Mouse (Mus musculus): ENCODE data around the gene Lcp1.

Gene Lcp1

GRCm38 (mm10) chr14:75205363-75206051 lies 74.6 kb downstream of the Lcp1 start:
- no peak for DNase-seq (ENCODE audit: low read depth)

DNA sequence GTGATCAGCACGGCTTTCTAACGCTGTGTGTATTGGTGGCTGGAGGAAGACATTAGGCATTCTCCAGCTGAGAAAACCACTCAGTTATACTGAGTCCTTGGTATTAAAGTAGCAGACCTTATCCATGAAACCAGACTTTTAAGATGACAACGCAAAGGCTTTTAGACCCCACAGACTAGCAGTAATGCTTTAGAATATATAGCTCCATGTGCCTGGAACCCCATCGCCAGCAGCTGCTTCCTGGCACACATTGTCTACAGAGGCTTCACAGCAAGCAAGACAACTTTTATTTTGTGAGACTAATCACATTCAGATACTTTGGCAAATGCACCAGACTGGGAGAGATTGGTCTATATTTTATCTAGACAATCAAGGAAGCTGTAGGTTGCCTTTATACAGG lies 75.4 kb downstream of the Lcp1 start:
- DNase-seq (ENCODE audit: low read depth) = no peak

DNA sequence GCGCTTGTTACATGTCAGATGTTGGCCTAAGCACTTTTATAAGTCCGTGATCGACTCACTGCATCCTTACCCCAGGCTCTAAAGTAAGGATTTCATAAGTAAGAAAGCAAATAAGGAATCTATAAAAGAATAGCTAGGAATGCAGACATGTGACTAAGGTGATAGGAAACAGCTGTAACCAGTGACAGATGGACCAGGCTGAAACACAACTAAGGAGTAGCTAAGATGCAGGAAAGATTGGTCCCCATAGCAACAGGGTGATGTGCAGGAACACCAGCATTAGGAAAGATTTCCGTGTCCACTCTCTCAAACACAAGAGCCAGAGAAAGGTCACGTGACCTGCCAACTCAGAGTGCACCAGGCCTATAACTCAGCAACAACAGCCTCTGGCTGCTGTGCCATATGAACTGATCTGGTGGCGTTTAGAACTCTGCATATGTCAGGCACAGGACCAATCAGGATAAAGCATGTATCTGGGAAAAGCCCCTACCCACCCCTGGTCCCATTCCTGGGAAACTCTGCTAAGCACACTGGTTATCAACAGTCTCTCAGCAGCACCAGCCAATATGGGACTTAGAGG lies 77.8 kb downstream of the Lcp1 start:
- no peak for DNase-seq (ENCODE audit: low read depth)

DNA sequence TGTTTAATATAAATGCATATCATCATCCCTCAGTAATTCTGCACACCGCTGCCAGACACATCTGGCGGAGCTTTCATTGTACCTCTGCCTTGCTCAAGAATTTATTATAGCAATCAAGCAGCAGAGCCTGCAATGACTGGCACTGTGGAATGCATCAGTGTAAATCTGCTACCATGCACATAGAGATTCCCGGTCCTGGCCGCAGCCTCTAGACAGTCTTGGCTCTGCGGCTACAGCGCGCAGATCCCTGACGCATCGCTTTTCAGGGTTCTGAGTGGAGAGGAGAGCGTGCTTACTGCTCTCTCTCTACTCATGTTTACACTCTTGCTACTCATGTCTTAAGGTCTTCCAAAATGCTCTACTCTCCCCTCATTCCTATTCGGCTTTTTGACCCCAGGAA lies 82.9 kb downstream of the Lcp1 start:
- DNase-seq (ENCODE audit: low read depth) = no peak

DNA sequence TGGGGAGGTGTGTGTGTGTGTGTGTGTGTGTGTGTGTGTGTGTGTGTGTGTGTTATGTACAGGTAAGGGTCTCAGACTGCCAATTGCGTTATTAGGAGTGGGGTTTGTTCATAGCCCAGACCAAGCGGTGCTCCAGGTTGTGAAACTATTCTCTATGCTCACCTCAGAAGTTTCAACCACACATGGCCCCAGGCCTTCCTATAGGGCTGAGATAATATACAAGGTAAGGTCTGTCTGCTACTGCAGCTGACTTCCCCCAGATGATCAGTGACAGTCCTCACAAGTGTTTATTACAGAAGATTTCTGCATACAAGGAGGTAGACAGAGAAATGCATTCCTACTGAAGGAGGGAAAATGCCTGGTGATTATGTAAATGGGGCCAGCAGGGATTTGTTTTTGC lies 87.9 kb downstream of the Lcp1 start:
- DNase-seq (ENCODE audit: low read depth) = no peak

GRCm38 (mm10) chr14:75219250-75219913 lies 88.5 kb downstream of the Lcp1 start:
- DNase-seq (ENCODE audit: low read depth) = no peak

- DNase-seq (ENCODE audit: low read depth) = no peak
These were observed 91.5 kb downstream of the Lcp1 start for GRCm38 (mm10) chr14:75222386-75222785.

GRCm38 (mm10) chr14:75227453-75228084 lies 96.7 kb downstream of the Lcp1 start:
- no peak for DNase-seq (ENCODE audit: low read depth)

DNA sequence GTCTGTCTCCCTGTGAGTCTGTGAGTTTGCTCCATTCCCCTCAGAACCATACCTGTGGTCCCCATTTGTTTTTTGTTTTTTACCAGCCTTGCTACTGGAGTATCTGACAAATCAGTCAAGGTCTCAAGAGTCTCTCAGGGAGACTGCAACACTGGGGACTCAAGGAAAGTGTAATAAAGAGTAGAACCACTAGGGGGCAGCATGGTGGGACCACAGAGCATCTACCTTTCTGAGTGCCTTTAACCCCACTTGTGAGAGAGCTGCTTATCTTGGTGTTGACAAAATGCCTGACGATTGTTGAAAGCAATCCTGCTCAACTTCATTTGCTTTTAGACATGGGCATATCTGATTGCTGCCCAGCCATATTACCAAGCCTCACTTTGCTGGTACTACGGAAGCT lies 98.9 kb downstream of the Lcp1 start:
- DNase-seq (ENCODE audit: low read depth) = peak; percentile 47

GRCm38 (mm10) chr14:75233070-75233469 lies 102.2 kb downstream of the Lcp1 start:
- DNase-seq (ENCODE audit: low read depth) = no peak

DNA sequence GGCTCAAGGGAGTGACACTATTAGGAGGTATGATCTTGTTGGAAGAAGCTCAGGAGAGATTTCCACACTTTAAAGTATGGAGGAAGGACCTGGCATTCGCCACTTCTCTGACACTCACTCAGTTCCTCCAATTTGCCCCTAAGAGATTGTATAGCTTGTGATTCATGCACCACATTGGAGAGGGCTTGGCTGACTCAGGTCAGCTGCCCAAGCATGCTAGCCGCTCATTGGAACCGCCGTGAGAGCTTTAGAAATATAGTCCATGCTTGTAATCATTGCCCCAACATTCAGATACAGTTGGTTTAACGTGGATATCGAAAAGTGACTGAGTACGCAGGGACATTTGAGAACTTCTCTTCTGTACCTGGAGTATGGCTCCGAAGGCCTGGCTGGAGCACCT lies 104.7 kb downstream of the Lcp1 start:
- DNase-seq (ENCODE audit: low read depth) = no peak

DNA sequence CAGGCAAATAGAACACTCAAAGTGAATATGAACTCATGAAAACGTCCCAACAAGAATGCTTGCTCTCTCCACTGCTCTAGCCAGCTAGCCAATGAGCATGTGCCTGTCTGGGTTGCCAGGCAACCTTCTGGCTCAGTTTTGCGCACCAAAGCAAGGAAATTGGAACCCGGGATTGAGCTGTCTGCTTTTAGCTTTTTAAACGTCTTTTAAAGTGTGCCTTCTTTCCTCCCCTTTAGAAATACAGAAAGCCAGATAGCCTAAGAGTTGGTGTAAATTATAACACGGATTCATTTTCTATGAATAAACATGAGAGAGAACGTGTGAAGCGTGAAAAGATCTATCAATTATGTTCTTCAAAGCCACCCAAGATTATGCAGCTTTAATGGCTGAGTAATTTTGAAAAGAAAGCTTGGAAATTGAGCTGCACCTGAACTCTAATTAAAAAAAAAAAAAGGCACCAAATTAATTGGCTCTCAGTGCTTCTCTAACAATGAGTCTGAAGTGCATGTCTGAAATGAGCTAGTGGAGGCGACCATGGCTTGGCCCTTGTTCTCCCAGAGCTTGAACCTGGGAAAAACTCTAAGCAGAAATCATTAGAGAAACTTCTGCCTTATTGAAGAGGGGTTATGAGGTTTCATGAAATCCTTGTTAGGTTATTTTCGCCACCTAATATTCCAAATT lies 105.2 kb downstream of the Lcp1 start:
- DNase-seq (ENCODE audit: low read depth) = no peak

DNA sequence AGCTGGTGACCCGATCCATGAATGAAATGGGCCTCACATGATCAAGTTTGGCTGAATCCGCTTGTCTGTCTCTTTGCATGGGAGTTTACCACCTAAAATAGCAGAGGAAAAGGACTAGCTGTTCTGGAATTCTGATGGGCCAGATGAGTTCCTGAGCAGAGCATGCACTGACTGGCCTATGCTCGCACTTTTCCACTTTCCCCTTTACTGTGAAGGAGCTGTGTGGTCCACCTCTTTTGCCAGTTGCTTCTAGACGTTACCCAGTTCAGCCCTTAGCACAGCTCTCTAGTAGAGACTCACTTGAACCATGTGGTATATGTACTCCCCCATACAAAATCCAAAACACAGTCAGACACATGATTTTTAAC lies 105.7 kb downstream of the Lcp1 start:
- DNase-seq (ENCODE audit: low read depth) = no peak

GRCm38 (mm10) chr14:75237096-75237495 lies 106.2 kb downstream of the Lcp1 start:
- DNase-seq (ENCODE audit: low read depth) = no peak

- DNase-seq (ENCODE audit: low read depth) = no peak
These were observed 107.3 kb downstream of the Lcp1 start for GRCm38 (mm10) chr14:75238054-75238692.

GRCm38 (mm10) chr14:75242087-75242486 lies 111.2 kb downstream of the Lcp1 start, which contains the start of gene Cpb2:
Cpb2 (plus strand) TSS chr14:75242287.
- no peak for DNase-seq (ENCODE audit: low read depth)

GRCm38 (mm10) chr14:75246024-75247000 lies 115.4 kb downstream of the Lcp1 start:
- no peak for DNase-seq (ENCODE audit: low read depth)

DNA sequence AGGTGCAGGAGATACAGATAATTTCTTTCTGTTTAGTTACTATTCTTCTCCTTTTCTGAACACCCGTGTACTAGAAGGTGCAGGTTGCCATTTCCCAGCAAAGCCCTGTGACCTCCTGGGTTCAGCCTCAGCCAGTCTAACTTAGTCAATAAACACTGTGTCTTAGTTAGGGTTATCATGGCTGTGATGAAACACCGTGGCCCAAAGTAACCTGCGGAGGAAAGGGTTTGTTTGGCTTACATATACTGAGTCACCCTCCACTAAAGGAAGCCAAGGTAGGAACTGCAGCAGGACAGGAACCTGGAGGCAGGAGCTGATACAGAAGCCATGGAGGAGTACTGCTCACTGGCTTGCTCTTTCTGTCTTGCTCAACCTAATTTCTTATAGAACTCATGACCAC lies 119.5 kb downstream of the Lcp1 start:
- DNase-seq (ENCODE audit: low read depth) = no peak

GRCm38 (mm10) chr14:75256521-75256920 lies 125.6 kb downstream of the Lcp1 start:
- DNase-seq (ENCODE audit: low read depth) = no peak

DNA sequence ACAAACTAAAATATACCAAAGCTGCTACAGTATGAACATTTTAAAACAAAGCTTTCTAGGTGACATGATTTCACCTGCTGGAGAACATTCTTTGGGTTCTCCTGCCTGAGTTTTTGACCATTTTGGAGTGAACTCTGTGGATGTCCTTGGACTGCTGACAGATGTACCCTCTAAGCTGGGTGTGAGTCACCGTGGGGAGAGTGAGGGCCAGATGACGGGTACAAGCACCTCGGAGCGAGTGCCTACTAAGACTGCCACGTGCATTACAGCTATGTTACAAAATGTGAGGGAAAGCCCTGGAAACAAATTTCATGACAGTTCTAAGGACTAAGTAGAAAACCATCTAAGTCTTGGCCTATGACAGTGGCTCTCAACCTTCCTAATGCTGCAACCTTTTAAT lies 138.6 kb downstream of the Lcp1 start:
- DNase-seq (ENCODE audit: low read depth) = no peak

GRCm38 (mm10) chr14:75279716-75280115 lies 148.8 kb downstream of the Lcp1 start:
- DNase-seq (ENCODE audit: low read depth) = no peak

Measured in c-Kit-positive CD71-negative TER-119-negative erythroid progenitor cells, embryonic 14.5 days (primary cell).